Mouse (Mus musculus): ENCODE measurements at regions not wholly inside any gene's neighbourhood (a gene's known extent, or its start where the extent isn't known, plus 50 kb on each side); places are given as distances from the start of the nearest gene placed in this dataset.

DNA sequence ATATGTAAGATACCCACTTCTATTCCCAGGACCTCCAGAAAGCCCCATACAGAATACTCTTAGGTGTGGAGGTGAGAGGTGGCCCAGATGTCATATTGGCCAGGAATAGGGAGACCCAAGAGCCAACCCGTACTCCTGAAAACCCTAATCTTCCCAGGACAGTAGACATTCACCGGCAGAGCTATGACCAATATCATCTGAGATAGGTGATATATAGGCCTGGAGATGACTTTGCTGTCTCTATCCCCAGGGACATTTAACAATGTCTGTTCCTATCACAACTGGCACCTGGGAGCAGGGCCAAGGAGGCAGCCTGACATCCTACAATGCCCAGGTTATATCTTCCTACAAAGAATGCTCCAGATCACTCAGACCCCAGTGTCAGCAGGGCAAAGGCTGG is 140.0 kb upstream of the D7Ertd443e start:
- no peak for TF ChIP-seq POLR2A (IDR thresholded peaks at IDR 0.05; ENCODE audit: low read depth, low read length)
- TF ChIP-seq USF2 (conservative IDR thresholded peaks at IDR 0.05; ENCODE audit: low read depth, low read length): no peak
- no peak for TF ChIP-seq NRF1 (IDR thresholded peaks at IDR 0.05; ENCODE audit: low read depth, low read length)
- TF ChIP-seq CTCF (conservative IDR thresholded peaks at IDR 0.05 in 1 of 2, IDR thresholded peaks at IDR 0.05 in 1 of 2; ENCODE audit: low read depth in 2 of 2, low read length in 2 of 2): no peak
- no peak for TF ChIP-seq SMC3 (IDR thresholded peaks at IDR 0.05; ENCODE audit: low read depth, low read length)
